Mouse (Mus musculus) myocyte (in vitro differentiated cells): ENCODE data around the gene Ust. TPM values are rescaled to one million over a fixed set of nuclear protein-coding genes. Genes with fewer than 3 reads are reported as not detected.

Source experiments
- H3K27me3 ChIP-seq: one replicate; pipeline ENCODE4 v1.6.1; 2011; ENCODE audit not compliant: control insufficient read depth, insufficient read depth, insufficient read length
- H3K36me3 ChIP-seq: one replicate; pipeline ENCODE4 v1.6.1; 2011; ENCODE audit not compliant: control insufficient read depth, insufficient read depth
- H3K4me2 ChIP-seq: one replicate; pipeline ENCODE4 v1.6.1; 2011; ENCODE audit warnings: low read depth, control low read depth
- H3K4me3 ChIP-seq: one replicate; pipeline ENCODE4 v1.5.1; 2011; ENCODE audit warnings: mild to moderate bottlenecking, control low read depth, moderate library complexity
- H3K79me2 ChIP-seq: one replicate; pipeline ENCODE4 v1.6.1; 2011; ENCODE audit not compliant: control insufficient read depth, insufficient read depth
- H3ac ChIP-seq: one replicate; pipeline ENCODE4 v1.6.1; 2011; ENCODE audit not compliant: control insufficient read depth, insufficient read length
- CEBPB ChIP-seq: IDR thresholded peaks from 2 replicates; pipeline ENCODE4 v1.6.1; 2011; ENCODE audit warnings: mild to moderate bottlenecking, moderate library complexity; ENCODE audit not compliant: poor library complexity, insufficient read depth, severe bottlenecking
- E2F4 ChIP-seq: IDR thresholded peaks from one replicate; pipeline ENCODE4 v1.6.1; 2011; ENCODE audit warnings: mild to moderate bottlenecking, control low read depth, moderate library complexity; ENCODE audit not compliant: insufficient read depth
- MAX ChIP-seq: IDR thresholded peaks from one replicate; pipeline ENCODE4 v1.6.1; 2011; ENCODE audit warnings: low read depth, mild to moderate bottlenecking, control low read depth
- MYOD1 ChIP-seq, 3 experiments: IDR thresholded peaks; one replicate each; pipeline ENCODE4 v1.6.1; 2011; ENCODE audit warnings: control low read depth in 2 of 3, low read depth in 2 of 3, mild to moderate bottlenecking in 2 of 3, moderate library complexity in 1 of 3; ENCODE audit not compliant: insufficient read length in 2 of 3, control insufficient read depth in 1 of 3
- MYOG ChIP-seq, 3 experiments: IDR thresholded peaks; one replicate each; pipeline ENCODE4 v1.6.1; 2011; ENCODE audit warnings: control low read depth in 2 of 3, low read depth in 2 of 3, mild to moderate bottlenecking in 2 of 3; ENCODE audit not compliant: insufficient read length in 2 of 3, control insufficient read depth in 1 of 3, insufficient read depth in 1 of 3
- POLR2A ChIP-seq: IDR thresholded peaks from one replicate; pipeline ENCODE4 v1.6.1; 2011; ENCODE audit warnings: low read depth, mild to moderate bottlenecking, control low read depth, moderate library complexity; ENCODE audit not compliant: insufficient read length
- POLR2AphosphoS2 ChIP-seq: IDR thresholded peaks from one replicate; pipeline ENCODE4 v1.6.1; 2011; ENCODE audit warnings: low read depth, control low read depth; ENCODE audit not compliant: insufficient read length
- REST ChIP-seq: IDR thresholded peaks from one replicate; pipeline ENCODE4 v1.6.1; 2011; ENCODE audit warnings: mild to moderate bottlenecking, control low read depth, moderate library complexity; ENCODE audit not compliant: insufficient read depth, insufficient read length
- SRF ChIP-seq: IDR thresholded peaks from one replicate; pipeline ENCODE4 v1.6.1; 2011; ENCODE audit warnings: low read depth; ENCODE audit not compliant: control insufficient read depth, insufficient read length
- TCF12 ChIP-seq: IDR thresholded peaks from one replicate; pipeline ENCODE4 v1.6.1; 2011; ENCODE audit warnings: mild to moderate bottlenecking, control low read depth; ENCODE audit not compliant: poor library complexity, insufficient read depth, severe bottlenecking
- TCF3 ChIP-seq: IDR thresholded peaks from one replicate; pipeline ENCODE4 v1.6.1; 2011; ENCODE audit warnings: low read depth, control low read depth; ENCODE audit not compliant: insufficient read length
- USF1 ChIP-seq: IDR thresholded peaks from one replicate; pipeline ENCODE4 v1.6.1; 2011; ENCODE audit warnings: low read depth, mild to moderate bottlenecking, control low read depth, moderate library complexity
- polyA plus RNA-seq: library from polyadenylated mRNA; unstranded; fragments of >200 nt; fragmentation: generic; extraction: Trizol; gene quantifications from one replicate; pipeline ENCODE4 v1.2.1, GENCODE M21; 2012; ENCODE audit warnings: missing spikeins

Ust gene
- polyA plus RNA-seq, 1 experiment, result 7.3 TPM

GRCm38 (mm10) chr10:8471995-8472394, 46.6 kb downstream of the Ust start:
- no peak overlapping the region for H3ac ChIP-seq
- peaks cover 26% of the 10 kb centered on the region for H3K79me2 ChIP-seq
- H3K27me3 ChIP-seq, result no peaks in the 10 kb centered on the region
- no peaks in the 10 kb centered on the region for H3K36me3 ChIP-seq
- no peak overlapping the region for H3K4me3 ChIP-seq
- H3K4me2 ChIP-seq, result no peak overlapping the region
- TF ChIP-seq E2F4, result no peak
- TF ChIP-seq POLR2A, result no peak
- no peak for TF ChIP-seq POLR2AphosphoS2
- no peak for TF ChIP-seq SRF
- no peak for TF ChIP-seq USF1
- TF ChIP-seq REST, result no peak
- no peak for TF ChIP-seq TCF12
- TF ChIP-seq CEBPB, result no peak
- no peak for TF ChIP-seq MYOG (IDR thresholded peaks at IDR 0.05; ENCODE audit: control insufficient read depth in 1 of 3, insufficient read depth in 1 of 3, insufficient read length in 2 of 3, low read depth in 2 of 3)
- no peak for TF ChIP-seq MYOD1 (IDR thresholded peaks at IDR 0.05; ENCODE audit: control insufficient read depth in 1 of 3, insufficient read length in 2 of 3, low read depth in 2 of 3)
- TF ChIP-seq MAX, result no peak
- TF ChIP-seq TCF3, result no peak

GRCm38 (mm10) chr10:8471012-8471411, 47.6 kb downstream of the Ust start:
- Histone ChIP-seq H3K27me3 (no peaks in the 10 kb centered on the region), H3K4me3 (no peak overlapping the region), H3K36me3 (no peaks in the 10 kb centered on the region), H3K4me2 (peak overlapping the region; percentile 63), H3K79me2 (peaks cover 34% of the 10 kb centered on the region), H3ac (no peak overlapping the region)
- TF ChIP-seq TCF12 (no peak), MAX (no peak), REST (no peak)

DNA sequence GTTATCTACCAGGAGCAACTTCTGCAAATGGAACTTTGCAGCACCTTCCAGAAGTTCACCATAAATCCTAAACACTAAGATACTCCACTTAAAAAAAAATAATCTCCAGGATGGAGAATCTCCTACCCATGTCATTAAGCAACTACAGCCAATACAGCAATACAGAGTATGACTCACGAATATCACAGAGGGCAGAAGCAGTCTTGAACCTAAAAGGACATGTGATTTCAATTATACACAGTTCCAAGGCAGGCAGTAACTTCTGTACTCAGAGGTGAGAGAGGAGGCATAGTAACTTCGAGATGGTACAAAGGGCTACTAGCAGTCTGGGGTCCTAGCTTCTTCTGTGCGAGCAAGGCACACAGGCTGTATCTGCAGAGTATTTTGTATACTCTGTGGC, 49.1 kb downstream of the Ust start:
- Histone ChIP-seq H3K36me3 (no peaks in the 10 kb centered on the region), H3ac (no peak overlapping the region), H3K4me3 (no peak overlapping the region), H3K79me2 (peaks cover 22% of the 10 kb centered on the region), H3K27me3 (no peaks in the 10 kb centered on the region), H3K4me2 (no peak overlapping the region)
- TF ChIP-seq TCF12, result no peak
- TF ChIP-seq CEBPB, result peak; percentile 43; the same call in 1 of the 2 replicates
- TF ChIP-seq MAX, result no peak
- peak; percentile 40 for TF ChIP-seq USF1

DNA sequence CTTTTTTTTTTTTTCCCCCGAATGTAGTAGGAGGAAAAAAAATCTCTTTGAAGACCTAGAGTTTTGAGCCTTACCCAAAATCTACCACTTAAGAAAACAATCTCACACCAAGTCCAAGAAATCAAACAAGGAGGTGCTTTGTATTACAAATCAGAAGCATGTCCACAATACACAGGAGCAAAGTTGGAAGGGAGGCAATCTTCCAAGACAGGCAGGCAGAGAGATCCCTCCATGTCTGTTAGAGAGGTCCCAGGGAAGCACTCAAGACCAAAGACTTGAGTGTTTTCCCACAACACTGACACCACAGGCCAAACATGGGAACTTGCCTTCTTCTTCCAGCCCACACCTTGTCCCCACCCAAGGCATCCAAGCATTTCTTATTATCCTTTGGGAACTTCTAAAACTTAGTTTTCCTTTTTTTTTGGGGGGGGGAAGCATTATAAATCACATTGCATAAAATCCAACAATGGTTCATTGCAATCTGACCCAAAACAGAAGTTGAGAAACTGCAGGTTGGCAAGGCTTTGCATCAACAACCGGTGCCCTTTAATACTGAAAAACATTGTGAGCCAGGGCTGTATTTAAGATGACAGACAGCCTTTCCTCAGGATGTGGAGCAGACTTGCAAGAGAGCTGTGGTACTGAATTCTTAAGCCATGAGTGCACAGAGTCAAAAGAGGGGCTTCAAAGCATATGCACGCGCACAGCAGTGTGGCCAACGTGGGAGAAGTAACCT, 49.8 kb downstream of the Ust start:
- Histone ChIP-seq H3ac (no peak overlapping the region), H3K36me3 (no peaks in the 10 kb centered on the region), H3K4me3 (no peak overlapping the region), H3K79me2 (peaks cover 20% of the 10 kb centered on the region), H3K4me2 (no peak overlapping the region), H3K27me3 (no peaks in the 10 kb centered on the region)
- no peak for TF ChIP-seq SRF
- TF ChIP-seq POLR2A, result no peak
- no peak for TF ChIP-seq TCF12

GRCm38 (mm10) chr10:8465918-8466317, 52.7 kb downstream of the Ust start:
- Histone ChIP-seq H3K79me2 (peaks cover 19% of the 10 kb centered on the region), H3K4me2 (no peak overlapping the region), H3K4me3 (no peak overlapping the region), H3K27me3 (no peaks in the 10 kb centered on the region), H3K36me3 (no peaks in the 10 kb centered on the region), H3ac (no peak overlapping the region)
- TF ChIP-seq USF1 (no peak), SRF (no peak), CEBPB (peak; percentile 85), MYOG (IDR thresholded peaks at IDR 0.05; ENCODE audit: control insufficient read depth in 1 of 3, insufficient read depth in 1 of 3, insufficient read length in 2 of 3, low read depth in 2 of 3) (no peak)

GRCm38 (mm10) chr10:8465216-8465615, 53.4 kb downstream of the Ust start:
- TF ChIP-seq E2F4 (no peak), TCF3 (no peak), MAX (no peak), MYOG (IDR thresholded peaks at IDR 0.05; ENCODE audit: control insufficient read depth in 1 of 3, insufficient read depth in 1 of 3, insufficient read length in 2 of 3, low read depth in 2 of 3) (no peak), USF1 (no peak), MYOD1 (IDR thresholded peaks at IDR 0.05; ENCODE audit: control insufficient read depth in 1 of 3, insufficient read length in 2 of 3, low read depth in 2 of 3) (no peak), SRF (no peak), POLR2A (no peak), TCF12 (no peak), POLR2AphosphoS2 (no peak), CEBPB (no peak), REST (no peak)
- Histone ChIP-seq H3K27me3 (no peaks in the 10 kb centered on the region), H3ac (no peak overlapping the region), H3K4me3 (no peak overlapping the region), H3K36me3 (no peaks in the 10 kb centered on the region), H3K4me2 (no peak overlapping the region), H3K79me2 (peaks cover 19% of the 10 kb centered on the region)
